Mouse (Mus musculus) neural tube, embryonic 13.5 days (tissue): ENCODE data around the gene Rnf144b. TPM values are rescaled to one million over a fixed set of nuclear protein-coding genes. Genes with fewer than 3 reads are reported as not detected.
A peak's percentile ranks its signal among the peaks of the same experiment; 100 is the strongest.

Source experiments
- ATAC-seq: fragments of 200-750 bp; cut with Nextera tagmentation; 2 replicates; pipeline ENCODE4 v1.8.0; 2017; ENCODE audit warnings: low read depth, mild to moderate bottlenecking, moderate TSS enrichment, moderate library complexity
- H3K27ac ChIP-seq: fragments of 300-500 bp; sonication (generic); replicated peaks from 2 replicates; pipeline ENCODE4 v1.5.1; 2015; ENCODE audit warnings: moderate library complexity, mild to moderate bottlenecking, inconsistent platforms
- H3K27me3 ChIP-seq: fragments of 300-500 bp; sonication (generic); 2 replicates; pipeline ENCODE4 v1.6.1; 2015; ENCODE audit warnings: mild to moderate bottlenecking, inconsistent platforms
- H3K36me3 ChIP-seq: fragments of 300-500 bp; sonication (generic); 2 replicates; pipeline ENCODE4 v1.6.1; 2015; ENCODE audit warnings: mild to moderate bottlenecking, inconsistent platforms
- H3K4me1 ChIP-seq: fragments of 300-500 bp; sonication (generic); replicated peaks from 2 replicates; pipeline ENCODE4 v1.6.1; 2015; ENCODE audit warnings: inconsistent platforms
- H3K4me2 ChIP-seq: fragments of 300-500 bp; sonication (generic); 2 replicates; pipeline ENCODE4 v1.6.1; 2015; ENCODE audit warnings: inconsistent platforms, mild to moderate bottlenecking, moderate library complexity
- H3K4me3 ChIP-seq: fragments of 300-500 bp; sonication (generic); 2 replicates; pipeline ENCODE4 v1.5.1; 2015; ENCODE audit warnings: mild to moderate bottlenecking, inconsistent platforms
- H3K9ac ChIP-seq: fragments of 300-500 bp; sonication (generic); 2 replicates; pipeline ENCODE4 v1.6.1; 2015; ENCODE audit warnings: moderate library complexity, mild to moderate bottlenecking, inconsistent platforms
- H3K9me3 ChIP-seq: fragments of 300-500 bp; sonication (generic); 2 replicates; pipeline ENCODE4 v1.6.1; 2016; ENCODE audit warnings: inconsistent platforms
- WGBS: fragments of 180-500 bp; shearing (Covaris S2); methylation state at CpG from one replicate; pipeline ENCODE4 v1.1.7; 2015; 5-methylcytosine and 5-hydroxymethylcytosine counted together
- polyA plus RNA-seq: library from polyadenylated mRNA; unstranded; fragments of >200 nt; fragmentation: Nextera tagmentation; extraction: Ambion mirVana; gene quantifications from 2 replicates; pipeline ENCODE4 v1.2.1, GENCODE M21; 2015

Gene Rnf144b
- polyA plus RNA-seq, 1 experiment from 2014 or later = 0.81 TPM

DNA sequence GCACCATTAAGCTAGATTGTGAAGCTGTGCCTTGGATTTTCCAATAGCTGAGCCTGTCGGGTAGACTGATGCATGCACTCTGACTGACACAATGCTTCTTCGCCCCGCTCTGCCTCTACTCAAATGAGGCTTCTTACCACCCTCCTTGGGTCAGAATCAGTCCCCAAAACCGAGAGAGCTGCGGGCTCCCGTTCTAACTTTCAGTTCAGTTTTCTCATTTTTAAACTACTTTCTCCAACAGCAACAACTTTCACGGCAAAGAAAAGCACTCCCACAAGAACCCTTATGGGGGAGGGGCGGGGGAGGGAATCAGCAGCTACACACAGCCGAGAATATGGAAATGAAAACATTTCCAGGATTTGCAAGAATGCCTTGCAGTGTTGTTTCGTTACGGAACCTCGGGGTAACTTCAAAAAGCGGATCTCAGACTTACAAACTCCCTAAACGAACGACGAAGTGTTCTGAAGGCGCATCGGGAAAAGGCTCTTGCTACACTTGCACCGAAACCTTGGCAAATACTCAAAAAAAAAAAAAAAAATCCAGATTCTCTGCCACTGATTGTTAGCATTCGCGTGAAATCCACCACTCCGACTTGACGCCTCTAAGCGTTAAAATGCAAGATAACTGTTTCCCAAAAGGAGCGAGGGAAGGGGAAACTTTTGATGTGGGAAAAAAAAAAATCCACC lies 17.5 kb upstream of the Rnf144b start:
- Histone ChIP-seq H3K4me3 (peak overlapping the region; percentile 67), H3K27ac (peak overlapping the region; percentile 99), H3K27me3 (no peaks in the 10 kb centered on the region), H3K9ac (peak overlapping the region; percentile 93), H3K4me2 (peak overlapping the region; percentile 83), H3K4me1 (peaks cover 31% of the 10 kb centered on the region), H3K36me3 (peaks cover 13% of the 10 kb centered on the region), H3K9me3 (no peaks in the 10 kb centered on the region)
- WGBS = under 1% methylated on average over 25 of the region's 25 CpGs
- no peak for ATAC-seq

- ATAC-seq = peak; percentile 95
- Histone ChIP-seq H3K36me3 (peaks cover 6% of the 10 kb centered on the region), H3K27me3 (no peaks in the 10 kb centered on the region), H3K9me3 (no peaks in the 10 kb centered on the region), H3K4me2 (peak within 1 kb of the TSS; percentile 83), H3K4me3 (peak within 1 kb of the TSS; percentile 67), H3K27ac (peak within 1 kb of the TSS; percentile 99), H3K4me1 (peaks cover 31% of the 10 kb centered on the region), H3K9ac (peak within 1 kb of the TSS; percentile 93)
- WGBS = under 1% methylated on average over 109 of the region's 129 CpGs
These were observed 16.5 kb upstream of the Rnf144b start, which contains the start of gene Dek for GRCm38 (mm10) chr13:47105711-47106579. Gene Dek (minus strand): TSS chr13:47106201.

- H3K9ac ChIP-seq = peak overlapping the region; percentile 93
- WGBS = 0% methylated on average over 20 of the region's 20 CpGs
- ATAC-seq = peak; percentile 18
- peak overlapping the region; percentile 99 for H3K27ac ChIP-seq
- H3K9me3 ChIP-seq = no peaks in the 10 kb centered on the region
- peaks cover 31% of the 10 kb centered on the region for H3K4me1 ChIP-seq
- H3K4me3 ChIP-seq = peak overlapping the region; percentile 67
- no peaks in the 10 kb centered on the region for H3K27me3 ChIP-seq
- H3K36me3 ChIP-seq = 0 out of 2 replicates have a peak, but pooled peaks cover 2% of the 10 kb centered on the region
- peak overlapping the region; percentile 83 for H3K4me2 ChIP-seq
These were observed 15.9 kb upstream of the Rnf144b start for GRCm38 (mm10) chr13:47106580-47106888.

GRCm38 (mm10) chr13:47109239-47109638 lies 13.2 kb upstream of the Rnf144b start:
- no peak overlapping the region for H3K4me2 ChIP-seq
- no peak overlapping the region for H3K4me3 ChIP-seq
- no peak for ATAC-seq
- H3K36me3 ChIP-seq = no peaks in the 10 kb centered on the region
- H3K9ac ChIP-seq = no peak overlapping the region
- no peaks in the 10 kb centered on the region for H3K27me3 ChIP-seq
- peaks cover 17% of the 10 kb centered on the region for H3K4me1 ChIP-seq
- 75% methylated on average over 2 of the region's 2 CpGs for WGBS
- H3K27ac ChIP-seq = no peak overlapping the region
- H3K9me3 ChIP-seq = no peaks in the 10 kb centered on the region

- no peaks in the 10 kb centered on the region for H3K27me3 ChIP-seq
- H3K4me2 ChIP-seq = no peak overlapping the region
- H3K4me3 ChIP-seq = no peak overlapping the region
- no peak for ATAC-seq
- 82% methylated on average over 3 of the region's 3 CpGs for WGBS
- peaks cover 8% of the 10 kb centered on the region for H3K4me1 ChIP-seq
- H3K27ac ChIP-seq = no peak overlapping the region
- no peaks in the 10 kb centered on the region for H3K9me3 ChIP-seq
- H3K36me3 ChIP-seq = no peaks in the 10 kb centered on the region
- no peak overlapping the region for H3K9ac ChIP-seq
These were observed 11.3 kb upstream of the Rnf144b start for GRCm38 (mm10) chr13:47111185-47111584.

GRCm38 (mm10) chr13:47112056-47112455 lies 10.4 kb upstream of the Rnf144b start:
- Histone ChIP-seq H3K4me1 (peaks cover 3% of the 10 kb centered on the region), H3K9me3 (no peaks in the 10 kb centered on the region), H3K4me3 (no peak overlapping the region), H3K36me3 (no peaks in the 10 kb centered on the region), H3K9ac (no peak overlapping the region), H3K4me2 (no peak overlapping the region), H3K27ac (no peak overlapping the region), H3K27me3 (no peaks in the 10 kb centered on the region)
- no peak for ATAC-seq
- 87% methylated on average over 3 of the region's 3 CpGs for WGBS

GRCm38 (mm10) chr13:47112924-47113323 lies 9.5 kb upstream of the Rnf144b start:
- Histone ChIP-seq H3K4me3 (no peak overlapping the region), H3K36me3 (no peaks in the 10 kb centered on the region), H3K9me3 (no peaks in the 10 kb centered on the region), H3K27me3 (no peaks in the 10 kb centered on the region), H3K4me2 (no peak overlapping the region), H3K9ac (no peak overlapping the region), H3K27ac (no peak overlapping the region), H3K4me1 (no peaks in the 10 kb centered on the region)
- ATAC-seq = no peak
- WGBS = 72% methylated on average over 3 of the region's 3 CpGs

- WGBS = 91% methylated on average over 3 of the region's 3 CpGs
- H3K36me3 ChIP-seq = no peaks in the 10 kb centered on the region
- H3K27ac ChIP-seq = no peak overlapping the region
- peaks cover 2% of the 10 kb centered on the region for H3K27me3 ChIP-seq
- no peaks in the 10 kb centered on the region for H3K9me3 ChIP-seq
- no peak for ATAC-seq
- no peak overlapping the region for H3K4me2 ChIP-seq
- H3K4me1 ChIP-seq = no peaks in the 10 kb centered on the region
- no peak overlapping the region for H3K4me3 ChIP-seq
- no peak overlapping the region for H3K9ac ChIP-seq
These were observed 6.5 kb upstream of the Rnf144b start for GRCm38 (mm10) chr13:47116000-47116399.

DNA sequence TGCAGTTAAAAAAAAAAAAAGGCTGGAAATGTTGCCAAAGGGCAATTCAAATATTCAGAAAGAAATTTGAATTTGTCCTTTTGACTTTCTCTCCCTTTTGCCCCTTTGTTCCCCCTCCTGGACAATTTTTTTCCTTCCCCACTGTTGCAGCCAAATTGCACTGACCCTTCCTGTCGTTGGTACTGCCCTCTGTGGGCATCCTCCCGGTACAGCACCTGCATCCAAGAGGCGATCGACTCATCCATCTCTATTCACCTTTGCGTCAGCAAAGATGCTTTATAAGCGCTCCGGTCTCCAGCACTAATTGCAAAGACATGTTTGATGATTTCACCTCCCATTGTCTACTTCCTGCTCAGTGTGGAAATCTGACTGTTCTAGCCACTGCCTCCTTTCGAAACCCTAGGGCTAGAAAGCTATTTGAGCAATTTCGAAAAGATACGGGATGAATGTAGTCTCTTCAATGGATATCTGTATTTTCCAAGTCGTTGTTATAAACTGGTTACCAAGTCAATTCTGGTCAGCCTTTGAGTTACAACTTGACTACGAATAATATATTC lies 1.0 kb upstream of the Rnf144b start:
- H3K36me3 ChIP-seq = no peaks in the 10 kb centered on the region
- no peak for ATAC-seq
- H3K27me3 ChIP-seq = peaks cover 42% of the 10 kb centered on the region
- peaks cover 20% of the 10 kb centered on the region for H3K4me1 ChIP-seq
- H3K27ac ChIP-seq = no peak overlapping the region
- no peaks in the 10 kb centered on the region for H3K9me3 ChIP-seq
- no peak overlapping the region for H3K9ac ChIP-seq
- WGBS = 37% methylated on average over 12 of the region's 12 CpGs
- 0 out of 2 replicates have a peak overlapping the region, but pooled peaks have one; percentile 49 for H3K4me3 ChIP-seq
- H3K4me2 ChIP-seq = peak overlapping the region; percentile 88

DNA sequence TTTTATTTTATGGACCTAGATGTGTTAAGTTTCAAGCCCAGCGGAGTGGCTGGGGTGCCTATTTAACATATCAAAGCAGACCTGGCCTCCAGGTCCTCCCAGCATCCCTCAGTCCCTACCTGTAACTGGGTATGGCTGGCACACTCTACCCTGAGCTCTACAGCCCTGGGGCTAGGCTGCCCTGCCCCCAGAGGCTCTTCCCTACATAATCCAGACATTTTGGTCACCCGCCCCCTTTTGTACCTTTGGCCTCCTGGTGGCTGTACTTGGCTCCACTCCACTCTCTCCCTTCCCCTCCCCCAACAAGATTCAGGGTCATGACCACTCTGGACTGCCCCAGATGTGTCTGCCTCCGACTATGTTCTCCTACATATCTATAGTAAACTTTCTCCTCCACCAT lies 2.0 kb downstream of the Rnf144b start:
- no peak for ATAC-seq
- Histone ChIP-seq H3K4me2 (no peak overlapping the region), H3K36me3 (no peaks in the 10 kb centered on the region), H3K27me3 (peaks cover 42% of the 10 kb centered on the region), H3K9me3 (no peaks in the 10 kb centered on the region), H3K9ac (no peak overlapping the region), H3K27ac (no peak overlapping the region), H3K4me1 (peaks cover 20% of the 10 kb centered on the region), H3K4me3 (no peak overlapping the region)
- 52% methylated on average over 3 of the region's 3 CpGs for WGBS

DNA sequence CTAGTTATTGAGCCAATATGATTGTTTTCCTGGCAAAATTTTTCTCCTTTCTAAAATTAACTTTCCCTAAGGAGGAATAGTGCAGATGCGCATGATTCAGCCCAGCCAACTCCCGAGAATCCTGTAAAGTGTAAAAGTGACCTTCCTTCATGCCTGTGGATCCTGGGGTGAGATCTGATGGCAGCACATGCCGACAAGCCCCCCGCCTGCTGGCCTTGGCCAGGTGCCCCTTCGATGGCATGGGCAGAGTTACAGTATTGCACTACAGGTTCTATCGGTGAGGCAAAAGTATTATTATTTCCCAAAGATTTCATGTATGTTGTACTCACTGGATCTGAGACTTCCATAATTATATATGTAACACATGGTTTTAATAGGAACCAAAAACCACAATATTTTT lies 2.5 kb downstream of the Rnf144b start:
- Histone ChIP-seq H3K27me3 (peaks cover 42% of the 10 kb centered on the region), H3K4me3 (no peak overlapping the region), H3K4me2 (no peak overlapping the region), H3K9ac (no peak overlapping the region), H3K27ac (no peak overlapping the region), H3K36me3 (no peaks in the 10 kb centered on the region), H3K9me3 (no peaks in the 10 kb centered on the region), H3K4me1 (peaks cover 20% of the 10 kb centered on the region)
- no peak for ATAC-seq
- 82% methylated on average over 6 of the region's 6 CpGs for WGBS

GRCm38 (mm10) chr13:47125595-47125994 lies 3.1 kb downstream of the Rnf144b start:
- Histone ChIP-seq H3K36me3 (no peaks in the 10 kb centered on the region), H3K4me3 (no peak overlapping the region), H3K9ac (no peak overlapping the region), H3K27me3 (peaks cover 42% of the 10 kb centered on the region), H3K4me2 (no peak overlapping the region), H3K9me3 (no peaks in the 10 kb centered on the region), H3K27ac (no peak overlapping the region), H3K4me1 (peaks cover 20% of the 10 kb centered on the region)
- ATAC-seq = no peak
- WGBS = 73% methylated on average over 5 of the region's 5 CpGs
